Mouse (Mus musculus) midbrain, postnatal 0 days (tissue): ENCODE data around the gene Wdr43. TPM values are rescaled to one million over a fixed set of nuclear protein-coding genes. Genes with fewer than 3 reads are reported as not detected.

Experiments used
- ATAC-seq: fragments of 200-750 bp; cut with Nextera tagmentation; 2 replicates; pipeline ENCODE4 v1.8.0; 2017; ENCODE audit warnings: moderate number of reproducible peaks, mild to moderate bottlenecking, moderate TSS enrichment, moderate library complexity; ENCODE audit not compliant: low FRiP score
- DNase-seq: peaks from one replicate; pipeline ENCODE4 v3.0.0-alpha.2; 2015; ENCODE audit warnings: low spot score
- H3K27ac ChIP-seq: fragments of 300-500 bp; sonication (generic); 2 replicates; pipeline ENCODE4 v1.5.1; 2014; ENCODE audit warnings: low read depth, mild to moderate bottlenecking, low read length, mixed read lengths
- H3K27me3 ChIP-seq: fragments of 300-500 bp; sonication (generic); 2 replicates; pipeline ENCODE4 v1.6.1; 2014; ENCODE audit warnings: low read length, control low read depth, mixed read lengths; ENCODE audit not compliant: insufficient read depth
- H3K36me3 ChIP-seq: fragments of 300-500 bp; sonication (generic); 2 replicates; pipeline ENCODE4 v1.6.1; 2014; ENCODE audit warnings: low read length, control low read depth, mixed read lengths; ENCODE audit not compliant: insufficient read depth
- H3K4me1 ChIP-seq: fragments of 300-500 bp; sonication (generic); 2 replicates; pipeline ENCODE4 v1.6.1; 2014; ENCODE audit warnings: mild to moderate bottlenecking, control low read depth, antibody characterized with exemption, low read length, mixed read lengths; ENCODE audit not compliant: insufficient read depth
- H3K4me2 ChIP-seq: fragments of 300-500 bp; sonication (generic); 2 replicates; pipeline ENCODE4 v1.6.1; 2014; ENCODE audit warnings: low read depth, mild to moderate bottlenecking, low read length, mixed read lengths; ENCODE audit not compliant: poor library complexity, severe bottlenecking
- H3K4me3 ChIP-seq: fragments of 300-500 bp; sonication (generic); 2 replicates; pipeline ENCODE4 v1.5.1; 2014; ENCODE audit warnings: low read depth, mild to moderate bottlenecking, low read length, moderate library complexity
- H3K9ac ChIP-seq: fragments of 300-500 bp; sonication (generic); replicated peaks from 2 replicates; pipeline ENCODE4 v1.6.1; 2014; ENCODE audit warnings: mild to moderate bottlenecking, low read length, moderate library complexity, mixed read lengths; ENCODE audit not compliant: poor library complexity, severe bottlenecking
- H3K9me3 ChIP-seq: fragments of 300-500 bp; sonication (generic); 2 replicates; pipeline ENCODE4 v1.6.1; 2016; ENCODE audit warnings: low read length, control low read depth
- CTCF ChIP-seq: IDR thresholded peaks from 2 replicates; pipeline ENCODE4 v1.5.1; 2016; ENCODE audit warnings: antibody characterized with exemption, mild to moderate bottlenecking
- WGBS: fragments of 180-500 bp; shearing (Covaris S2); extraction: QIAGEN DNeasy Blood & Tissue Kit; methylation state at CpG from one replicate; pipeline ENCODE4 v1.1.7; 2014; 5-methylcytosine and 5-hydroxymethylcytosine counted together
- polyA plus RNA-seq: library from polyadenylated mRNA; unstranded; fragments of >200 nt; fragmentation: Nextera tagmentation; extraction: Ambion mirVana; gene quantifications from 2 replicates; pipeline ENCODE4 v1.2.1, GENCODE M21; 2015
- total RNA-seq: library from RNA; depleted of rRNA; stranded (reverse); fragments of >200 nt; gene quantifications from 2 replicates; pipeline ENCODE4 v1.2.3, GENCODE M21; 2014

Gene Wdr43
- total and polyA plus RNA-seq, 2 experiments from 2014 or later: 36.5 to 87.3 TPM

DNA sequence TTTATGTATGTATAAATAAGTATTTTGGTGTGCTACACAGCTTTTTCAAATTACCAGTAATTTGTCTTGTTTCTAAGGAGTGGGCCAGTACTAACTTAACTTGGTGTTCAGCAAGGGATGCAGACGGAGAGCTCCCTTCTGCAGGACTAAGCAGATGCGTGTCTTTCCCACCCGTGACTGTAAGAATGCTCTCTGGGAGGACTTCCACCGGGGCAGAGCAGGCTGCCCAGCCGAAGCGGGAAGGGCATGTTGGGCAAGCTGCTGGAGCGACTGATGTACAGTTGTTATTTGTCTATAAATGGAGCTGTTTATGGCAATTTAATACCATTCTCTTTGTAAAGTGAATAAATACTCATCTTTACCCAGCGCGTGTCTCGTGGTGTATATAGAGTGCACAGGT lies 43.0 kb downstream of the Wdr43 start:
- H3K4me2 ChIP-seq: no peak overlapping the region
- no peak overlapping the region for H3K27ac ChIP-seq
- no peak for ATAC-seq
- no peak overlapping the region for H3K4me3 ChIP-seq
- H3K27me3 ChIP-seq: no peaks in the 10 kb centered on the region
- no peak for TF ChIP-seq CTCF
- no peak for DNase-seq
- whole genome bisulfite sequencing: 92% methylated on average over 10 of the region's 10 CpGs
- H3K9ac ChIP-seq: no peak overlapping the region
- H3K36me3 ChIP-seq: peaks cover 12% of the 10 kb centered on the region
- H3K4me1 ChIP-seq: peaks cover 2% of the 10 kb centered on the region; the same call in 1 of the 2 replicates
- H3K9me3 ChIP-seq: no peaks in the 10 kb centered on the region

GRCm38 (mm10) chr17:71660390-71660789 lies 44.7 kb downstream of the Wdr43 start:
- peaks cover 12% of the 10 kb centered on the region for H3K36me3 ChIP-seq
- H3K9ac ChIP-seq: no peak overlapping the region

GRCm38 (mm10) chr17:71662751-71663250 lies 47.1 kb downstream of the Wdr43 start:
- Histone ChIP-seq H3K4me1 (peaks cover 2% of the 10 kb centered on the region; the same call in 1 of the 2 replicates), H3K36me3 (peaks cover 5% of the 10 kb centered on the region), H3K9me3 (no peaks in the 10 kb centered on the region), H3K9ac (no peak overlapping the region), H3K27me3 (no peaks in the 10 kb centered on the region), H3K27ac (no peak overlapping the region), H3K4me2 (peak overlapping the region; percentile 59), H3K4me3 (peak overlapping the region; percentile 22)
- WGBS: 9% methylated on average over 21 of the region's 21 CpGs
- ATAC-seq: peak; percentile 83
- DNase-seq: peak; percentile 90
- TF ChIP-seq CTCF: peak; percentile 91

More at GRCm38 (mm10) chr17:71660390-71660789, 44.7 kb downstream of the Wdr43 start:
- WGBS: 52% methylated on average over 1 of the region's 1 CpGs
- peaks cover 2% of the 10 kb centered on the region; the same call in 1 of the 2 replicates for H3K4me1 ChIP-seq
- ATAC-seq (no peak), DNase-seq (no peak)
- no peaks in the 10 kb centered on the region for H3K9me3 ChIP-seq
- H3K4me2 ChIP-seq: no peak overlapping the region
- no peak for TF ChIP-seq CTCF
- no peaks in the 10 kb centered on the region for H3K27me3 ChIP-seq
- no peak overlapping the region for H3K4me3 ChIP-seq
- no peak overlapping the region for H3K27ac ChIP-seq

DNA sequence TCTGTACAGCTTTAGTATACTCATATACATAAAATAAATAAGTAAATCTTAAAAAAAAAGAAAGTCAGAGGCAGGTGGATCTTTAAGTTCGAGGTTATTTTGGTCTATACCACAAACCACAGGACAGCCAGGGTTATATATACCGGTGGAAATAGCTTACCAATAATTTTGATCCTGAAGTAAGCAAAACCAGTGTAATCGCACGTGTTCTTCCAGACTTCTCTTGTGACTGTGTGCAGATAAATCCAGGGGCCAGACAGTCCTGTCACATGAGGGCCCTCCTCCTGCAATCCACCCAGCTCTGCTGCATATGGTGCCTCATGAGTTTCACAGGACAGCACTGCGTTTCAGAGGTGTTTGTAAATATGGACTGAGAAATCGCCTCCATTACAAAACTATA lies 47.8 kb downstream of the Wdr43 start:
- H3K36me3 ChIP-seq: peaks cover 4% of the 10 kb centered on the region
- no peaks in the 10 kb centered on the region for H3K9me3 ChIP-seq
- no peak overlapping the region for H3K27ac ChIP-seq
- H3K9ac ChIP-seq: no peak overlapping the region
- H3K4me3 ChIP-seq: no peak overlapping the region
- WGBS: 87% methylated on average over 6 of the region's 6 CpGs
- no peak overlapping the region for H3K4me2 ChIP-seq
- H3K4me1 ChIP-seq: peaks cover 2% of the 10 kb centered on the region; the same call in 1 of the 2 replicates
- no peak for DNase-seq
- ATAC-seq: no peak
- no peak for TF ChIP-seq CTCF
- H3K27me3 ChIP-seq: no peaks in the 10 kb centered on the region

DNA sequence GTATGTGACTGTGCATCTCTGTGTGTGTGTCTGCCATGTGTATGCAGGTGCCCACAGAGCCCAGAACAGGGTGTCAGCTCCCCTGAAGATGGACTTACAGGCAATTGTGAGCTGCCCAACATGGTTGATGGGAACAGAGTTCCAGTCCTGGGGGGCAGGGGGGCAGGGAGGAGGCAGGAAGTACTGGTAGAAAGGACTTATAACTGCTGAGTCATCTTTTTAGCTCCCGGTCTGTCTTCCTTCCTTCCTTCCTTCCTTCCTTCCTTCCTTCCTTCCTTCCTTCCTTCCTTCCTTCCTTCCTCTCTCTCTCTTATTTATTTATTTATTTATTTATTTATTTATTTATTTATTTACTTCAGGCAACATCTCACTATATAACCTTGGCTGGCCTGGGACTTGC lies 48.5 kb downstream of the Wdr43 start:
- no peak for TF ChIP-seq CTCF
- Histone ChIP-seq H3K4me2 (no peak overlapping the region), H3K27ac (no peak overlapping the region), H3K9me3 (no peaks in the 10 kb centered on the region), H3K9ac (no peak overlapping the region), H3K4me1 (peaks cover 2% of the 10 kb centered on the region; the same call in 1 of the 2 replicates), H3K27me3 (no peaks in the 10 kb centered on the region), H3K4me3 (no peak overlapping the region), H3K36me3 (no peaks in the 10 kb centered on the region; the same call in 1 of the 2 replicates)
- DNase-seq: no peak
- ATAC-seq: no peak
- 95% methylated on average over 1 of the region's 1 CpGs for WGBS

DNA sequence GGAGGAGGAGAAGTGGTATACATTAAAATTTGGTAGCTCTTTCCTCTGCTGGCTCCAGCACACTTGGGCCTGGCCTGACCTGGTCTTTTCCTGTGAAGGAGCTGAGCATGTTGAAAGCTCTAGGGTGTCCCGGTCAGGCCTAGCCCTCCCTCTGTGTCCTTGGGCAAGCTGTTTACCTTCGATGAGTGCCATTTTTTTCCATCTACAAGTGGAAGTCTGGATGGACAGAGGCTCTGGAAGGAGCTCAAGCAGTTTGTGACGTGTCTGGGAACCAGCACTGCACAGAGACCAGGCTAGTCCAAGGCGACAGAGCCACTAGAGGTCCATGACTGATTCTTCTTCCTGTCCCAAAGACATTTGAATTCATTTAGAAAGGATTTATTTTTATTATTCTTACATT lies 49.5 kb downstream of the Wdr43 start:
- Histone ChIP-seq H3K27me3 (no peaks in the 10 kb centered on the region), H3K9me3 (no peaks in the 10 kb centered on the region), H3K9ac (no peak overlapping the region), H3K4me2 (no peak overlapping the region), H3K36me3 (no peaks in the 10 kb centered on the region), H3K4me3 (no peak overlapping the region), H3K4me1 (peaks cover 2% of the 10 kb centered on the region; the same call in 1 of the 2 replicates), H3K27ac (no peak overlapping the region)
- ATAC-seq (no peak), DNase-seq (no peak)
- WGBS: 85% methylated on average over 4 of the region's 4 CpGs
- no peak for TF ChIP-seq CTCF
